Mouse (Mus musculus) myocyte (in vitro differentiated cells): ENCODE measurements around the gene Amelx. TPM values are rescaled to one million over a fixed set of nuclear protein-coding genes. Genes with fewer than 3 reads are reported as not detected.

ENCODE experiments used
- H3K27me3 ChIP-seq: one replicate; pipeline ENCODE4 v1.6.1; 2011; ENCODE audit not compliant: control insufficient read depth, insufficient read depth, insufficient read length
- H3K36me3 ChIP-seq: one replicate; pipeline ENCODE4 v1.6.1; 2011; ENCODE audit not compliant: control insufficient read depth, insufficient read depth
- H3K4me2 ChIP-seq: one replicate; pipeline ENCODE4 v1.6.1; 2011; ENCODE audit warnings: low read depth, control low read depth
- H3K4me3 ChIP-seq: one replicate; pipeline ENCODE4 v1.5.1; 2011; ENCODE audit warnings: mild to moderate bottlenecking, control low read depth, moderate library complexity
- H3K79me2 ChIP-seq: one replicate; pipeline ENCODE4 v1.6.1; 2011; ENCODE audit not compliant: control insufficient read depth, insufficient read depth
- H3ac ChIP-seq: one replicate; pipeline ENCODE4 v1.6.1; 2011; ENCODE audit not compliant: control insufficient read depth, insufficient read length
- E2F4 ChIP-seq: IDR thresholded peaks from one replicate; pipeline ENCODE4 v1.6.1; 2011; ENCODE audit warnings: mild to moderate bottlenecking, control low read depth, moderate library complexity; ENCODE audit not compliant: insufficient read depth
- MAX ChIP-seq: IDR thresholded peaks from one replicate; pipeline ENCODE4 v1.6.1; 2011; ENCODE audit warnings: low read depth, mild to moderate bottlenecking, control low read depth
- MYOD1 ChIP-seq, 3 experiments: IDR thresholded peaks; one replicate each; pipeline ENCODE4 v1.6.1; 2011; ENCODE audit warnings: control low read depth in 2 of 3, low read depth in 2 of 3, mild to moderate bottlenecking in 2 of 3, moderate library complexity in 1 of 3; ENCODE audit not compliant: insufficient read length in 2 of 3, control insufficient read depth in 1 of 3
- POLR2A ChIP-seq: IDR thresholded peaks from one replicate; pipeline ENCODE4 v1.6.1; 2011; ENCODE audit warnings: low read depth, mild to moderate bottlenecking, control low read depth, moderate library complexity; ENCODE audit not compliant: insufficient read length
- POLR2AphosphoS2 ChIP-seq: IDR thresholded peaks from one replicate; pipeline ENCODE4 v1.6.1; 2011; ENCODE audit warnings: low read depth, control low read depth; ENCODE audit not compliant: insufficient read length
- TCF3 ChIP-seq: IDR thresholded peaks from one replicate; pipeline ENCODE4 v1.6.1; 2011; ENCODE audit warnings: low read depth, control low read depth; ENCODE audit not compliant: insufficient read length
- polyA plus RNA-seq: library from polyadenylated mRNA; unstranded; fragments of >200 nt; fragmentation: generic; extraction: Trizol; gene quantifications from one replicate; pipeline ENCODE4 v1.2.1, GENCODE M21; 2012; ENCODE audit warnings: missing spikeins

The Amelx gene
- polyA plus RNA-seq, 1 experiment: not detected

DNA sequence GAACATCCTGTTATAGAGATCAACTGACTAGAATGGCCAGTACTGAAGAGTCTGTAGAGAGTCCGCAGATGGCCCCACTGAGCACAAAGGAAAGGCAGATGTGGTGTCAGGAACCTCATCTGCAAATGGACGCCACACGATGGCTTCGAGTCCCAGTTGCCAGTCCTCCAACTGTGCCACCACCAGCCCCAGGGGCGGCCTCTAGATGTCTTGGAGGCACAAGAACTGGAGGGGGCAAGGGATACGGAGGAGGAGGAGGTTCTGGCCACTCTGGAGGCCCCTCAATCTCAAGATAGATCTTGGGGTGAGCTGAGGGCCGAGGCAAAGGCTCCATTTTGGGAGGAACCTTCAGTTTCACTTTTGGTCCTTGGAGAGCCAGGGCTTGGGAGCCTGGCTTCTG lies 47.2 kb downstream of the Amelx start:
- Histone ChIP-seq H3K36me3 (no peaks in the 10 kb centered on the region), H3K4me2 (no peak overlapping the region), H3ac (no peak overlapping the region), H3K4me3 (no peak overlapping the region), H3K27me3 (no peaks in the 10 kb centered on the region), H3K79me2 (no peaks in the 10 kb centered on the region)
- TF ChIP-seq POLR2A: no peak
- TF ChIP-seq E2F4: no peak
- no peak for TF ChIP-seq MYOD1 (IDR thresholded peaks at IDR 0.05; ENCODE audit: control insufficient read depth in 1 of 3, insufficient read length in 2 of 3, low read depth in 2 of 3)
- no peak for TF ChIP-seq POLR2AphosphoS2
- TF ChIP-seq TCF3: no peak
- TF ChIP-seq MAX: no peak

Other genes starting within 250 kb of the Amelx start
- gene Hccs, start 133.2 kb upstream of the Amelx start, polyA plus RNA-seq: 8.5 TPM